Mouse (Mus musculus): ENCODE results near the gene Zmiz1. TPM values are rescaled to one million over a fixed set of nuclear protein-coding genes. Genes with fewer than 3 reads are reported as not detected.

Zmiz1 gene
- polyA plus RNA-seq, 1 experiment: 25.6 TPM

DNA sequence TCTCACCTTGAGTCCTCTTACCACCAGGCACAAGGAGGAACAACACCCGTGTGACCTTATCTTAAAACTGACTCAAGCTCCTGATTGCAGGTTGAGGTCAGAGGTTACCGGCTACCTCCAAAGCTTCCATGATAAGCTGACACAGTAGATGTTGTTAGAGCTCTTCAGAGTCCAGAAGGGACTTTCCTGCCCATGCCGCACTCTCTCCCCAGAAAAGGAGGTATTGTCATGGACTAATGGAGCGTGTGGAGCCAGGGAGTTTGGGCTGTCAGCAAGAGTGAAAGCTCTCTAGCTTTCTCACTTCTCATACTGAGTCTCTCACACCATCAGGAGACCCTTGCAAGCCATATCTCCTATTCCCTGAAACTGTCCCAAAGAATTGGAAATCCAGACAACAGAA, 158.3 kb downstream of the Zmiz1 start:
- no peak for DNase-seq (ENCODE audit: low read depth, low spot score)
- WGBS: 77% methylated on average over 4 of the region's 4 CpGs

DNA sequence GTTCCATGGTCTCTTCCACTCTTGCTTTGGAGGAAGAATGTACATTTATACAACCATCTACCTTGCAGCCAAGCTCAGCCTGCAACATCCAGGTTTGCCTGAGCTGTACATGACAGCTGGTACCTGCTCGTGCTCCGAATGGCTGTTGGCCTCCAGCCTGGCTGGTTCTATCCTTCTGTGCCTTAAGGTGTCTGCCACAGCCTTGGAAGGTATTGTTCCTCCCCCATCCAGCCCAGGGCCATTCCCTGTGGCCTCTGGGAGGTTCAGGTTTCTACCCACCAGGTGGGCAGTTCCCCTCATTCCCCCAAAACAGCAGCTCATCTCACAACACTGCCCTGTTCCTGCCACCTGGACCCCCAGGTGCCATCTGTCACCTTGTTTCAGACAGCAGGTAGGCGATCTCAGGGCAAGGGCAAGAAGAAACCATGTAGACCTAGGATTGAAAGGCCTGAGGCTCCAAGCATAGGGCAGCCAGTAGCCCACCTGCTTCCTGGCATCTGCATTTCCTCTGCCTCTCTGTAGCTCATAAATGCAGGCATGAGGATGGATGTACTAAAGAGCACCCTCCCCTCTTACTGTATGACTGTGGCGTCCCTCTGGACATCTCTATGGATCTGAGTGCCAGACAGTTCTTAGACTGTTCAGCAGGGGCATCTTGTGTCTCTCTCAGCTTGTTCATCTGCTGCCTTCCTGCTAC, 160.2 kb downstream of the Zmiz1 start:
- WGBS: 76% methylated on average over 4 of the region's 4 CpGs
- no peak for DNase-seq (ENCODE audit: low read depth, low spot score)

DNA sequence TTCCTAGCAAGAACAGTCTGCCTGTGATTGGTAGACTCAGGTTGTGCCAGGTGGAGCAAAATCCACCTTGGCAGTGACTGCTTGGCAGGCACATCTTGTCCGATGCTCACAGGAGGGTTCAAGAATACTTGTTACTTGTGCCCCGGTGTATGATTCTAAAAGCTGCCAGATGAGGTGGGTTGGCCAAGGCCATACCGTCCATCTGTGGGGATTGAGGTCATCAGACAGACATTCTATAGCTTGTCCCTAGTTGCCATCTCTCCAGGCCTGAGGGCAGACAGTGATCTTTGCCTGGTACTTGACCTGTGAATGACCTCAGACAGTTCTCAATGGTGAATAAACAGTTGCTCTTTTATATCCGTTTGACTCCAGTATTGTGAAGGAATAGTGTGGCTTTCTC, 161.8 kb downstream of the Zmiz1 start:
- DNase-seq (ENCODE audit: low read depth, low spot score): no peak
- 61% methylated on average over 4 of the region's 4 CpGs for WGBS

DNA sequence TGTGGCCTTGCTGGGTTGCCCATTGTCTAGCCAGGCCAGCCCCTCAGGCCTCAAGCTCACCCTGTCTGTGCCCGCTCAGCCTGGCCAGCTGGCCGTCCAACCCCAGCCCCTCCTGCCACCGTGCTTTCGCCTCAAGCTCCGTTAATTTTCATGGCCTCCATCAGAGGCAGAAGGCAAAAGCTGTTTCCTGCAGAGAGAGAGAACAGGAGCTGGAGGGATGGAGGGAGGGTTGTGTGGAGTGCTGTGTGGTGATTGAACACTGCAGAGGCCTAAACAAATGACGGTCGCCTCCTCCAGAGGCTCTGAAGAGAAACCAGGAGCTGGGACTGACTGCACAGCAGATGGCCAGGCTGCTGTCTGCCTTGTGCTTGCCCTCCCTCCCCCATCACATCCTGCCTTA, 164.7 kb downstream of the Zmiz1 start:
- DNase-seq (ENCODE audit: low read depth, low spot score): no peak
- WGBS: 67% methylated on average over 7 of the region's 7 CpGs

DNA sequence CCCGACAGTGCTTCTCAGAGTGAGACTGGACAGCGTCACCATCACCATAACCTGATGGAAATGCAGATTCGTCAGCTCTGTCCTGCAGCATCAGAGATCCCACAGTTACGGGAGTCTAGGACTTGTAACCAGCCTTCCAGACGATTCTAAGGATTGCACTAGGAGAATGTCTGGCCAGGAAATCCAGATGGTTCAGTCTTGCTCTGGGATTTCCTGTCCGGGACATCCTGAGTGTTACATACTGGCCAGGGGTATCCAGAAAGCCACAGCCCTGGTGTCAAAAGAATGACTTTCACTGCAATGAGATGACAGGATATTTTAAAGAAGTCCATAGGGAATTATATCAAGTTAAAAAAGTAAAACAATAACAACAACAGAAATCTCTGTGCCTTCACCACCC, 165.7 kb downstream of the Zmiz1 start:
- WGBS: 75% methylated on average over 6 of the region's 6 CpGs
- no peak for DNase-seq (ENCODE audit: low read depth, low spot score)

DNA sequence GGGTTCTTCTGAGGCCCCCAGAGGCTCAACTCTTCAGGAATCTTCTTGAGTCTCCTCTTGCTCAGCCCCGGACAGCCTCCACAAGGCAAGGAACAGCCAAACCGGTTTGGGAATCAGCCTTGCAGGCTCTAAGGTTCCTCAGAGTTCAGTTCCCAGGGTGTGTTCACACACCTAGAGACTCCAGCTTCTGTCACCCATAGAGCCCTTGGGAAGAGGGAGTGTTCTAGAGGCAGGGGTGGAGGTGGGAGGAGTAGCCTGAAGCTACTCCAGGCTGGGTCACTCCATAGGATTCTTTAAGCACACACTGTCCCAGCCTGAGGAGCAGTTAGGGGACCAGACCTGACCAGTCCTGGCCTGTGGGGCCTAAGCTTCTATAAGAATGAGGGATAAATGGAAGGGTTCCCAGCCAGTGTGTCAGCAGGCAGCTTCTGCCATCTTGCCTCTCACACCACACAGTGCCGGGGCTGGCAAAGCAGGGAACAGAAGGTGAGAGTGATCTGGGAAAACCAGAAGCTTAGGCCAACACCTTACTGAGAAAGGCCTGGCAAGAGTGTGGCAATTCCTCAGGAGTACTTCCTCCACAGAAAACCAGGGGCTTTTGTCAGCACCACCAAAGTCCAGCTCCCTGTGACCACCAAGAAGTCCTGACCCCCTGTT, 168.7 kb downstream of the Zmiz1 start:
- 51% methylated on average over 3 of the region's 3 CpGs for WGBS
- no peak for DNase-seq (ENCODE audit: low read depth, low spot score)

DNA sequence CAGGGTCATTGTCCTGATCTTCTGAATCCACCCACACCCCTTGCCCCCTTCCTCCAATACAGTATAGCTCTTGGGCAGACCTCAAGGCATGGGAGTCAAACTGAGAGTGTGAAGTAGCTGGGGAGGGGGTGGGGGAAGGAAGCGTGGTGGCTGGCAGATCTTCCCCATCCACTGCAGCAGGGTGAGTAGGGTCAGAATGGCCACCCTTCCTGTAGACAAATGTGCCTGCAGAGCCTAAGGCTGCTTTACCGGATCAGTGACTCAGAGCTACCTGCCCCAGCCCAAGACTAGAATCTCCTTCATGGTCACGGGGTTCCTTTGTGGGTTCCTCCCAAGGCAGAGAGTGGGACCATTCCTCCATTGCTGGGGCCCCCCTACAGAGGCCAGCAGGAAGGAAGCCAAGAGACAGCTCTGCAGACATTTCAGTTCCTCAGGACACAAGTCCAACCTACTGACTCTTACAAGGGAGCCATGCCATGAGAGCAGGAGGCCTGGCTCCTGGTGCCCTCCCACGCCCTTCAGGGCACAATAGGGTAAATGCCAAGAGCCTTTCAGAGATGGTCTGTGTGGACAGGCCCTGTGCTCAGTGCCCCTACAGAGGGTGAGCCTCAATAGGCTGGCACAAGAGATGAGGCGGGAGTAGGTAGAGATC, 169.6 kb downstream of the Zmiz1 start:
- no peak for DNase-seq (ENCODE audit: low read depth, low spot score)
- WGBS: 83% methylated on average over 5 of the region's 5 CpGs

DNA sequence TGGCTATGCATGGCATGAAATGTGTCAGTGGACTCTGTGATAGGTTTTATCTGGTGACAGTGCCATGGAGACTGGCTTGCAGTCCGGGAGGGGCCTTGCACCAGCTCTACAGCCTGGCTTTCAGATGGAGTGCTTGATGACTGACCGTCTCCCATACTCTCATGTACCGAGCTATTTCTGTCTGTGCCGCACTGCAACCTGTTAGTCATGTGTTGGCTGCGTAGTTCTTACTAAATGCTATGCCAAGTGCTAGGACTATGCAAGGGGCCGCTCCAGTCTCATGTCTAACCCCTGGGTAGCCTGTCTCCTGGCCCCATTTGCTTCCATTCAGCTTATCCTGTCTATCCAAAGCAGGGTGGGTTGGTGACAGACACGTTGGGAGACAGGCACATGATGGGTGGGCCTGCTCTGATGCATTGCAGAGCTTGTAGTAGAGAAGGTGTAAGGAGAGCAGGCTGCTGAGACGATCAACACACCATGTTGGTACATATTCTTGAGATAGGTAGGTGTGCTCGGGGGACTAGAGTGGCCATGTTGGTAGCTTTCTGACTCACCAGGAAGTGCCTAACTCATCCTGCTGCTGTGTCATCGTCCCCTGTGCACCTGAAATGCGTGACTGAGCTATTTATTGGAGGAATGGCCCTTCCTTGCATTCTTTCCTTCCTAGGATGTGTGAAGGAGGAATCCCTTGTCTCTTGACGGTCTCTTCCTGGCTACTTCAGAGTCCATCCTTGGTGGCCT, 171.1 kb downstream of the Zmiz1 start:
- no peak for DNase-seq (ENCODE audit: low read depth, low spot score)
- 77% methylated on average over 12 of the region's 12 CpGs for WGBS

DNA sequence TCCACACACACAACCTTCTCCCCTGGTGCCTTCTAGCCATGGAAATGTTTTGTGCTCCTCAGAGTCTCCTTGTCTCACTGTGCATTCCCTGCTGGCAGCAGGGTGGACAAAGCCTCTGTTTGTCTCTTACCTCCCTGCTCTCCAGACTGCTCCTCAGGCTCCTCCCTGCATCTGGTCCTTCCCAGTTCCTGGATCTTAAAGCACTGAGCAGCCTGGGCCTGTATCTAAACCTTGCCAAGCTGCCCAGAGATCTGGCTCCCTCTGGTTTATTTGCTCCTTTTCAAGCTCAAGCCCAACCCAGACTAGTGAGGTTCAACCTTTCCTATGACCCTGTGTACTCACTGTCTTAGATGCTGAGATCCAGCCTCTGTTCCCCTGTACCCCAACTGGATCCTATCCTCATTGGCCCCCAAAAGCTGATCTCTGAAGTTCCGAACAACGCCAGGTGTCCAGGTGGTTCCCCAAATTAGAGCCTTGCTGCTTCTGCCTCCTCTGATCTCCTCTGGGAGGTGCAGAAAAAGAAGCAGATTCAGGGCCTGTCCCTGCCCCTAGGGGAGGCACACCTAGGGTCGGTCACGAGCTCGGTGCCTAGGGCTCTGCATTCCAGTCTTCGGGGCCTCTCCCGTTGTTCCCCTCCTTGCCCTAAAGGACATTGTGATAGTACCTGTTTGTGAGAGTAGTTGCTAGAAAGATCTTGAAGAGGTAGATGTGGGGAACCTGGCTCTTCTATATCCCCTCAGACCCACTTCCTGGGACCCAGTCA, 171.8 kb downstream of the Zmiz1 start:
- DNase-seq (ENCODE audit: low read depth, low spot score): no peak
- 95% methylated on average over 7 of the region's 7 CpGs for WGBS

DNA sequence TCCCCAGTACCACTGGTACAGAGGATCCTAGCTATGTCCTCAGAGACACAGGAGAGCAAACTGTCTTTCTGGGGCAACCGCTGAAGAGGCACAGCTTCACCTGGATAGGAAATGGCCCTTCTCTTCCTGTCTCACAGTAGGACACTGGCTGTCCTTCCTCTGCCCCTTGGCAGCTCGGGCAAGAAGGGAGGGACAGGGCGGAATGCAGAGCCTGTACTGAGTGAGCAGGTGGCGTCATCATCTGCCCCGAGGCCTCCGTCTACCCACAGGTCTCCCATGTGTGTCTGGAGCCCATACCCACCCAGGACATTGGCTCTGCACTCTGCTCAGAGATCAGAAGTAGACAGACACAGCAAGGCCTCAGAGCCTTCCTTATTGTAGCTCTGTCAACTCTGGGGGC, 172.5 kb downstream of the Zmiz1 start:
- DNase-seq (ENCODE audit: low read depth, low spot score): no peak
- 86% methylated on average over 6 of the region's 6 CpGs for WGBS

DNA sequence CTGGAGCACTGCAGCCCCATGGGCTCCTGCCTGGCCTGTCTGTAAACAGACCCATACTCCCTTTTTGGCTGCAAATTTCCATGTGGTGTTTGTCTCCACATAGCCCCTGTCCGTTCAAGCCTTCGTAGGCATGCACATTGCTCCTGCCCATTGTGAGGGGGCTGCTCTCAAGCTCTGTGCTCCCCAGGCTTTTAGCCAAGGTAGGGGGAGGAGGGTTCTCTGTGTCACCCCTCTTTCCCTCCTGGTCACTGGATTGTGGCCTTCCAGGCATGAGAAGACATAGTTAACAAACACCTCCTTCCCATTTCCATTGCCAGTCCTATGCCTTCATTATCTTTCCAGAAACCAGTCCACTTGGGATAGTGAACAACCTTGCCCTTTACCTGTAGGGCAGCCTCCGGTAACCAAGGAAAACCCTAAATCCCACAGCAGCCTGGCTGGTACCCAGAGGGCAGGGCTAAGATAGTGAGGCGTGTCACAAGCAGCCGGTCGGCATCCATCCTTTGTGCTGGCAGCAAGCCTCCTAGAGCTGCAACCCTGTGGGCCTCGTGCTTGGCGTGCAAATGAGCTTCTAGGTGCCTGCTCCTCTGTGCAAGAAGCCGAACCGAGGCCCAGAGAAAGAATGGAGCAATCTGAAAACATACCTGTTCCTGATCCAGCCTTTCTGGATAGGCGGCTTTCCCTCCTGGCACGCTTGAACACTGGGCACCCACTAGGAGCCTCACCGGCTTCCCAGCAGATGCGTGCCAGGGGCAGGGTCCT, 174.7 kb downstream of the Zmiz1 start:
- 54% methylated on average over 14 of the region's 14 CpGs for WGBS
- no peak for DNase-seq (ENCODE audit: low read depth, low spot score)

DNA sequence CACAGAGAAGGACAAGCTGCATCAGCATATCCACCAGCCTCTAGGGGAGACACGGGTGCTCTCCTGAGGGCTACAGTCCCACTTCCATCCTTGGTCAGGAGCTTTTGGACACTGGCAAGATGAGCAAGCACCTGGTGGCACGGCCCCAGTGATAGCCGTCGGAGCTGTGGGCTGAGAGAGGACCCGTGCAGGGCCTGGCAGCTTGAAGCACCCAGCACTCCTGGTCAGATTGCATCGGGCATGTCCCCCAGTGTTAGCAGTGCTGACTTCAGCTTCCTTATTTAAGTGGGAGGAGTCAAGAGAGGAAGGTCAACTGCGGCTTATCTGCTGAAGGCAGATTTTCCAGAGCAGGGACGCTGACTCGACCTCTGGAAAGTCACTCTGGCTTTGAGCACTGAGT, 175.3 kb downstream of the Zmiz1 start:
- DNase-seq (ENCODE audit: low read depth, low spot score): no peak
- 27% methylated on average over 9 of the region's 9 CpGs for WGBS

DNA sequence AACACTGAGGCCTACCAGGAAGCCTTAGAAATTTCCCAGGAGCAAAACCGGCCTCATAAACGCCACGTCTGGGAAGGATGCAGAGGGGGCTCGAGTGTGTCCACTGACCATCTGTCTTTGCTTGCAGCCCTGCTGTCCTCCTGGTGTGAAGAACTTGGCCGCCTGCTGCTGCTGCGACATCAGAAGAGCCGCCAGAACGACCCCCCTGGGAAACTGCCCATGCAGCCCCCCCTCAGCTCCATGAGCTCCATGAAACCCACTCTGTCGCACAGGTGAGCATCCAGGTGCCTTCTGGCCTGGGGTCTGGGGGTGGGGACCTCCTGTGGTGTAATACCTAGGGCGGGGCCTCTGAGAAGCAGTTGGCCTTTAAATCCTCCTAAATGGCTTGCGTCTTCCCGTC, 176.8 kb downstream of the Zmiz1 start:
- DNase-seq (ENCODE audit: low read depth, low spot score): no peak
- 89% methylated on average over 12 of the region's 12 CpGs for WGBS

DNA sequence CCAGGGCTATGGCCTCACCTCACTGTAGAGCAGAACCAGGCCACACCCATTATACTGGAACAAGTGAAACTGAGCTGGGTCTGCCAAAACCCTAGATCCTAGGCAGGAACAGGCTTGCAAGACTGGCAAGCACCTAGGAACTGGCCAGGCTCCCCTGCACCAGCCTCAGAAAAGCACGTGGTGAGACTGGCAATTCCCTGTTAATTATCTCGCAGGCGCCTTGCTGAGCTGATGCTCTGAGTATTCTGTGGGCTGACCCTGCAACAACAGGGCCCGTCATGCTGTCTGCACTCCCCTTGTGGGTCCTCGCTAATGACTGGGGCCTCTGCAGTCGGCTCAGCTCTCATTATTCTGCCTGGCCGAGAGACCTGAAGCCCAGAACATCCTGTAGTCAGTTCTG, 177.3 kb downstream of the Zmiz1 start:
- 73% methylated on average over 7 of the region's 7 CpGs for WGBS
- DNase-seq (ENCODE audit: low read depth, low spot score): no peak

DNA sequence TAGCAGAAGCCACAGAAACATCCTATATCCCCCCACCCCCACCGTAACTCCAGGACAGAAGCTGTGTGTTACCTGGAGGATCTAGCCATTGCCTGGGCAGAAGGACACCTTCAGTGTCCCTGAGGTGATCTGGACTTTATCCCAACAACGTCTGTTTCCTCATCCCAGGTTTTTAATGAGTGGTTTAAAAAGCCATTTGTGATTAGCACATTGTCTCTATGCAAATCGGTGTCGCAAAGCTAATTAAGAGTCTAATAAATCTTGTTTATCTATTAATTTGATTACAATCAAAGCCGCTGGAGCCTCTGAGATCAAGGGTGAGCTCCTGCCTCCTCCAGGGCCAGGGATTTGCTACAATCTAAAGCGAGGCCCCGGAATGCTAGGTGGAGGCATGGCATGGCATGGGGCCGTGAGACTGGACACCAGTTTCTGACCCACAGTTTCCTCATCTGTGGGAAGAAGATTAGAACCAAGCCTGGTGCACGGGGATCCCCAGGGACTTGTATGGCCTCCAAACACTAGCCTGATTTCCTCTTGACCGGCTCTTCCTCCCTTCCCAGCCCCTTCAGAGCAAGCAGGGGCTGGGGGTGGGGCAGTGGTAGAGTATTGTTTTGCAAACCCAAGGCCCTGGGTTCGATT, 180.3 kb downstream of the Zmiz1 start:
- 78% methylated on average over 11 of the region's 11 CpGs for WGBS

DNA sequence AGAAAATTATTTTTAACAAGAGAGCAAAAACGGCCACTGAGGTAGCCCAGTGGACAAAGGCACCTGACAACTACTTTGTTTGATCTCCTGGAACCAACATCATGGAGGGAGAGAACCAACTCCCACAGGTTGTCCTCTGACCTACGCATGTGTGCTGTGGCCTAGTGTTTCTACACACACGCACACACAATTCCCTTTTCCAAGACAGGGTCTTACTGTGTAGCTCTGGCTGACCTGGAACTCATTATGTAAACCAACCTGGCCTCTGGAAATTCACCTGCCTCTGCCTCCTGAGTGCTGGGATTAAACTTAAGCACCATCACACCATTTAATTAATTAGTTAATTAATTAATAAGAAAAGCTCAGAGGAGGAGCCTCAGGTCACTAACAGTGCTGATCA, 181.0 kb downstream of the Zmiz1 start:
- no peak for DNase-seq (ENCODE audit: low read depth, low spot score)
- 87% methylated on average over 3 of the region's 3 CpGs for WGBS

More for the DNA sequence above, 180.3 kb downstream of the Zmiz1 start:
- DNase-seq (ENCODE audit: low read depth, low spot score): no peak

DNA sequence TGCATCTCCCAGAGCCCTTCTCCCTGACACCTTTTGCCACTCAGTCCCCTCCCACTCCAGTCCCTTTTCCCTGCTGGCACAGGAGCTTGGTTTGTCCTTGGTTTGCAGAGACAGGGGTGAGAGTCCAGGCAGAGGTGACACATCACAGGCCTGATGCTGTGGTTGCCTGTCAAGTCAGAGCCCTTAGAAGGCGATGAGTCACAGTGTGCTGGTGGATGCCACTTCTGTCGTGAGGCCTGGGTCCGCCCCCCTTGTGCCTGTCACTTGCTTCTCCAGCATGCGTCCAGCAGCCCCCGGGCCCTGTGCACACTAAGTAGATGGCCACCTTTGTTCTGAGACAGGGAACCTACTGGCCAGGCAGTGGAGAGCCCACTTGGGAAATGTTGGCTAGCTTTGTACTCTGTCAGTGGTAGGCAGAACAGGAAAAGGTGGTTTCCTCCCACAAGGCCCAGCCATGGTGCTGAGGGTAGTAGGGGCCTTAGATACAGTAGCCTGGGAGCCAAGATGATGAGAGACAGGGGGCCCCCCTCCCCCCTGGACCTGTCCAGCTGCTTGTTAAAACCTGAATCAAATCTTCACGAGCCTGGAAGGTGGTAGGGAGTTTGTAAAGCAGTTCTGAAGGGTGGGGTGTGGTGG, 181.6 kb downstream of the Zmiz1 start:
- 67% methylated on average over 6 of the region's 6 CpGs for WGBS
- DNase-seq (ENCODE audit: low read depth, low spot score): no peak

DNA sequence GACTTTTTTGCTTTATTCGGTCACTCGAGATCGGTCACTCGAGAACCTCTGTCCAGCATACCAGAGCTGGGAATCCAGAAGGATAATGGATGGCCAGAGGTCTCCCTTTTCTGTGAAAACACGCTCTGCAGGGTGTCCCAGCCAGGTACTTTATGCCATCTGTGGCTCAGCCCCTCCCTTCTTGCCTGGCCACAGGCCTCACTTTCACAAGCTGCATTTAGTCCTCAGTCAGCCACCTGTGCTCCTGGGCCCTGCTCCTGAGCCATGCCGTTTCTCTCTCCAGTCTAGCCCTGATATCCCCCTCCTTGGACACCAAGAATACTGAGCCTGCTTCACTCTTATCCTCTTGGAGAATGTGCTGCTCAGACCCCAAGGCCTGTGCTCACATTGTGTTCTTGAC, 182.1 kb downstream of the Zmiz1 start:
- 75% methylated on average over 6 of the region's 6 CpGs for whole genome bisulfite sequencing
- no peak for DNase-seq (ENCODE audit: low read depth, low spot score)

All from large intestine, adult 2 months (tissue).